Comparison of ENCODE assay signal across 16 mouse cellular contexts in genomic region chr11:96737673-96738471, GRCm38 (mm10). TPM values are rescaled to one million over a fixed set of nuclear protein-coding genes. Genes with fewer than 3 reads are reported as not detected.
DNase-seq lines count a peak whose midpoint lies in the region; ATAC-seq and TF ChIP-seq lines count a peak whose summit lies in the region.
"Had no signal": no experiment of that assay in that cellular context is flagged by ENCODE, and none has a peak within 500 bp of the region (broad histone marks: within the 10 kb centered on the region; RNA-seq: fewer than 3 reads in every experiment).

No protein-coding gene starts in this region.

- H3K9ac ChIP-seq in kidney, embryonic 15.5 days = no peak overlapping the region
- no peak overlapping the region for H3K9ac ChIP-seq in ES-Bruce4 (ENCODE audit: low read depth, poor library complexity, severe bottlenecking)
- no peak overlapping the region for H3K9ac ChIP-seq in hindbrain, embryonic 16.5 days (ENCODE audit: low read depth, low read length)
- no peak overlapping the region for H3K9ac ChIP-seq in heart, embryonic 11.5 days (ENCODE audit: low read depth, low read length)
- H3K9ac ChIP-seq: heart, embryonic 15.5 days; limb, embryonic 12.5 days; liver, postnatal 0 days had no signal

- no peak for DNase-seq in cerebellum, adult 2 months
- no peak for DNase-seq in cerebellum, adult 18-20 months
- no peak for DNase-seq in kidney, adult 9 months
- no peak for DNase-seq in adrenal gland, adult 18-20 months (ENCODE audit: low spot score in 2 of 2)
- DNase-seq: cerebellum, adult 9-11 months; kidney, adult 8-10 months; liver, postnatal 0 days; right cerebral cortex, postnatal 25 days; thymus, adult 2 months had no signal

- no peaks in the 10 kb centered on the region for H3K9me3 ChIP-seq in kidney, embryonic 15.5 days (replicated peaks)
- H3K9me3 ChIP-seq in ES-Bruce4 (replicated peaks; ENCODE audit: control insufficient read depth, insufficient read depth, low read length, poor library complexity, severe bottlenecking) = no peaks in the 10 kb centered on the region
- H3K9me3 ChIP-seq in hindbrain, embryonic 16.5 days (ENCODE audit: control insufficient read depth, low read length) = no peaks in the 10 kb centered on the region
- H3K9me3 ChIP-seq in heart, embryonic 11.5 days (replicated peaks; ENCODE audit: control insufficient read depth, low read length) = no peaks in the 10 kb centered on the region
- H3K9me3 ChIP-seq: heart, embryonic 15.5 days; limb, embryonic 12.5 days had no signal

- H3K4me3 ChIP-seq in cerebellum, adult 2 months (replicated peaks; ENCODE audit: insufficient read depth, low read depth, low read length) = no peak overlapping the region
- no peak overlapping the region for H3K4me3 ChIP-seq in kidney, embryonic 15.5 days (replicated peaks)
- H3K4me3 ChIP-seq in ES-Bruce4 (ENCODE audit: low read depth, low read length) = no peak overlapping the region
- H3K4me3 ChIP-seq in hindbrain, embryonic 16.5 days (ENCODE audit: low read length) = no peak overlapping the region
- no peak overlapping the region for H3K4me3 ChIP-seq in heart, embryonic 11.5 days (ENCODE audit: low read depth, low read length)
- H3K4me3 ChIP-seq: heart, embryonic 15.5 days; limb, embryonic 12.5 days had no signal

- H3K27me3 ChIP-seq in cerebellum, adult 2 months (ENCODE audit: control insufficient read depth, insufficient read depth, low read length) = no peaks in the 10 kb centered on the region
- H3K27me3 ChIP-seq in kidney, embryonic 15.5 days = peaks cover 21% of the 10 kb centered on the region
- H3K27me3 ChIP-seq in ES-Bruce4 (ENCODE audit: control insufficient read depth, insufficient read depth, low read length, poor library complexity, severe bottlenecking) = no peaks in the 10 kb centered on the region
- no peaks in the 10 kb centered on the region for H3K27me3 ChIP-seq in hindbrain, embryonic 16.5 days (replicated peaks; ENCODE audit: control insufficient read depth, insufficient read depth, low read length)
- H3K27me3 ChIP-seq in heart, embryonic 11.5 days (ENCODE audit: control insufficient read depth, insufficient read depth, low read length) = peaks cover 15% of the 10 kb centered on the region

- no peak for TF ChIP-seq POLR2A in cerebellum, adult 2 months (IDR thresholded peaks at IDR 0.05; ENCODE audit: borderline replicate concordance, insufficient read depth, low read length)
- TF ChIP-seq POLR2A in ES-Bruce4 (IDR thresholded peaks at IDR 0.05; ENCODE audit: insufficient read depth, low read length) = no peak

- no peak for ATAC-seq in kidney, embryonic 15.5 days (replicated peaks; ENCODE audit: low FRiP score)
- ATAC-seq in hindbrain, embryonic 16.5 days = no peak
- no peak for ATAC-seq in heart, embryonic 11.5 days (replicated peaks; ENCODE audit: insufficient number of reproducible peaks, low FRiP score, low TSS enrichment)
- ATAC-seq: forebrain, embryonic 16.5 days; liver, postnatal 0 days had no signal

- no peak overlapping the region for H3K4me2 ChIP-seq in kidney, embryonic 15.5 days
- H3K4me2 ChIP-seq in hindbrain, embryonic 16.5 days (ENCODE audit: low read length) = no peak overlapping the region
- no peak overlapping the region for H3K4me2 ChIP-seq in heart, embryonic 11.5 days
- H3K4me2 ChIP-seq: heart, embryonic 15.5 days; limb, embryonic 12.5 days had no signal

- no peak for TF ChIP-seq EP300 in ES-Bruce4 (IDR thresholded peaks at IDR 0.05; ENCODE audit: insufficient read depth, low read depth, low read length)

- H3K27ac ChIP-seq in cerebellum, adult 2 months (ENCODE audit: insufficient read depth, low read length) = no peak overlapping the region
- peak overlapping the region; percentile 67; the same call in 1 of the 2 replicates for H3K27ac ChIP-seq in kidney, embryonic 15.5 days
- H3K27ac ChIP-seq in ES-Bruce4 (ENCODE audit: insufficient read depth, low read length) = no peak overlapping the region
- H3K27ac ChIP-seq in hindbrain, embryonic 16.5 days (ENCODE audit: low read depth, low read length) = peak overlapping the region; percentile 67
- H3K27ac ChIP-seq in heart, embryonic 11.5 days (ENCODE audit: low read depth, low read length) = no peak overlapping the region
- H3K27ac ChIP-seq: heart, embryonic 15.5 days; limb, embryonic 12.5 days had no signal

- no peaks in the 10 kb centered on the region for H3K36me3 ChIP-seq in kidney, embryonic 15.5 days
- H3K36me3 ChIP-seq in ES-Bruce4 (ENCODE audit: control insufficient read depth, insufficient read depth, low read length, poor library complexity, severe bottlenecking) = no peaks in the 10 kb centered on the region
- no peaks in the 10 kb centered on the region for H3K36me3 ChIP-seq in hindbrain, embryonic 16.5 days (ENCODE audit: control insufficient read depth, insufficient read depth, low read length)
- no peaks in the 10 kb centered on the region for H3K36me3 ChIP-seq in heart, embryonic 11.5 days (ENCODE audit: control insufficient read depth, insufficient read depth, low read length)
- H3K36me3 ChIP-seq: heart, embryonic 15.5 days; limb, embryonic 12.5 days had no signal

- 86% methylated on average over 14 of the region's 14 CpGs for WGBS in cerebellum, adult 2 months
- 57% methylated on average over 14 of the region's 14 CpGs for WGBS in kidney, embryonic 15.5 days
- 57% methylated on average over 14 of the region's 14 CpGs for WGBS in hindbrain, embryonic 16.5 days
- 72% methylated on average over 14 of the region's 14 CpGs for WGBS in heart, embryonic 11.5 days (ENCODE audit: insufficient replicate concordance)

- peaks cover 5% of the 10 kb centered on the region for H3K4me1 ChIP-seq in cerebellum, adult 2 months (ENCODE audit: control insufficient read depth, insufficient read depth, low read length)
- peaks cover 63% of the 10 kb centered on the region for H3K4me1 ChIP-seq in kidney, embryonic 15.5 days
- no peaks in the 10 kb centered on the region for H3K4me1 ChIP-seq in ES-Bruce4 (ENCODE audit: control insufficient read depth, insufficient read depth, low read length)
- peaks cover 17% of the 10 kb centered on the region for H3K4me1 ChIP-seq in hindbrain, embryonic 16.5 days (ENCODE audit: control insufficient read depth, insufficient read depth, low read depth, low read length)
- 0 out of 2 replicates have a peak, but pooled peaks cover 3% of the 10 kb centered on the region for H3K4me1 ChIP-seq in heart, embryonic 11.5 days (ENCODE audit: control insufficient read depth, insufficient read depth, low read length)

- TF ChIP-seq CTCF in cerebellum, adult 2 months (IDR thresholded peaks at IDR 0.05; ENCODE audit: borderline replicate concordance, insufficient read depth, low read depth, low read length) = peak; percentile 32; the same call in 1 of the 2 replicates
- TF ChIP-seq CTCF in ES-Bruce4 (IDR thresholded peaks at IDR 0.05; ENCODE audit: low read depth, low read length) = peak; percentile 7

RNA-seq across cellular contexts. Expression of gene Snx11, which starts 39.5 kb away (rescaled TPM):
- polyA plus RNA-seq in cerebellum, adult 2 months (2012; rRNA removed) = 38.5 and 38.9 TPM in 2 replicates
- 19.2 and 20.4 TPM in 2 replicates for polyA plus RNA-seq in kidney, embryonic 15.5 days (2015; fragmentation: Nextera tagmentation; extraction: Ambion mirVana)
- polyA plus RNA-seq in ES-Bruce4 (2011; ENCODE audit: insufficient read depth, insufficient read length, low read depth, missing spikeins) = 27.3 and 31.1 TPM in 2 replicates
- 52.2 and 55.9 TPM in 2 replicates for polyA plus RNA-seq in hindbrain, embryonic 16.5 days (2015; fragmentation: Nextera tagmentation; extraction: Ambion mirVana)
- polyA plus RNA-seq in heart, embryonic 11.5 days (2014; fragmentation: Nextera tagmentation; extraction: Ambion mirVana) = 6.8 and 7.0 TPM in 2 replicates
- total RNA-seq in adrenal gland, adult 18-20 months (2021) = 10 to 100 TPM; 29.2 to 33.6 TPM

RNA-seq across cellular contexts. Expression of gene Cbx1, which starts 51.1 kb away (rescaled TPM):
- polyA plus RNA-seq in cerebellum, adult 2 months (2012; rRNA removed) = 37.9 and 40.7 TPM in 2 replicates
- polyA plus RNA-seq in kidney, embryonic 15.5 days (2015; fragmentation: Nextera tagmentation; extraction: Ambion mirVana) = 136 and 154 TPM in 2 replicates
- polyA plus RNA-seq in ES-Bruce4 (2011; ENCODE audit: insufficient read depth, insufficient read length, low read depth, missing spikeins) = 201 and 202 TPM in 2 replicates
- 51.6 and 52.0 TPM in 2 replicates for polyA plus RNA-seq in hindbrain, embryonic 16.5 days (2015; fragmentation: Nextera tagmentation; extraction: Ambion mirVana)
- 50.7 and 60.0 TPM in 2 replicates for polyA plus RNA-seq in heart, embryonic 11.5 days (2014; fragmentation: Nextera tagmentation; extraction: Ambion mirVana)
- 10 to 100 TPM; 56.6 to 83.6 TPM for total RNA-seq in adrenal gland, adult 18-20 months (2021)

Comparison
In these comparisons a context has a peak if more than half of its experiments do, and no peak if none do; other contexts are left out.
1. H3K27ac ChIP-seq: peak in kidney, embryonic 15.5 days (single experiment) and hindbrain, embryonic 16.5 days (single experiment); none in cerebellum, adult 2 months (single experiment), ES-Bruce4 (single experiment) and heart, embryonic 11.5 days (single experiment).